Mouse (Mus musculus) MEL (cell line): ENCODE results near the gene Psmd5.

Experiments
- CHD1 ChIP-seq: IDR thresholded peaks from 2 replicates; pipeline ENCODE4 v1.6.1; 2012; ENCODE audit warnings: low read depth, mild to moderate bottlenecking, inconsistent platforms, low read length, improper control_type of control experiment
- CTCF ChIP-seq, 3 experiments: IDR thresholded peaks in 2 of 3; conservative IDR thresholded peaks in 1 of 3; 2 replicates each; pipeline ENCODE4 v1.5.1; 2011 to 2012; ENCODE audit warnings: low read length in 3 of 3, low read depth in 2 of 3, mild to moderate bottlenecking in 2 of 3, improper control_type of control experiment in 1 of 3, inconsistent platforms in 1 of 3, mixed read lengths in 1 of 3, moderate library complexity in 1 of 3; ENCODE audit not compliant: control insufficient read depth in 1 of 3, insufficient read depth in 1 of 3, poor library complexity in 1 of 3, severe bottlenecking in 1 of 3
- RCOR1 ChIP-seq: IDR thresholded peaks from 2 replicates; pipeline ENCODE4 v1.6.1; 2012; ENCODE audit warnings: low read depth, mild to moderate bottlenecking, inconsistent platforms, low read length, improper control_type of control experiment
- TCF12 ChIP-seq: IDR thresholded peaks from 2 replicates; pipeline ENCODE4 v1.6.1; 2014; ENCODE audit warnings: low read depth, mild to moderate bottlenecking, inconsistent platforms, low read length, improper control_type of control experiment, moderate library complexity
- ZC3H11A ChIP-seq: IDR thresholded peaks from 2 replicates; pipeline ENCODE4 v1.6.1; 2012; ENCODE audit warnings: low read depth, mild to moderate bottlenecking, inconsistent platforms, low read length, improper control_type of control experiment
- ZNF384 ChIP-seq: IDR thresholded peaks from 2 replicates; pipeline ENCODE4 v1.6.1; 2012; ENCODE audit warnings: low read depth, mild to moderate bottlenecking, inconsistent platforms, low read length, improper control_type of control experiment

DNA sequence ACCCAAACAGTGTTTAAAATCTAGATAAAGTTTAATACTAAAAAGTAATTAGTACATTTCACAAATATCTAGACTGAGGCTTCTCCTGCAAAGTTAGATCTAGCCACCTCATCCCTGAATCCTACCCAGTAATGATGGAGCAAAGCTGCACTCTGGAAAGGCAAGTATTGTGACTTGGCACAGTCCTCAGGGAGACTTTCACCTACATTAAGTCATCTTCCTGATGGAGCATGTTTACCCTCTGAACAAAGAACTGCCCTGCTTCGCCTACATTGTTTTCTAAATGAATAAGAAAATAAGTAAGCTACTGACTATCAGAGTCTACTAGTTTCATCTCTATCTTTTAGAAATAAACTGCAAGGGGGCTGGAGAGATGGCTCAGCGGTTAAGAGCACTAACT, 56.3 kb downstream of the Psmd5 start:
- no peak for TF ChIP-seq CHD1
- TF ChIP-seq TCF12, result no peak
- no peak for TF ChIP-seq ZNF384
- TF ChIP-seq CTCF (IDR thresholded peaks at IDR 0.05 in 2 of 3, conservative IDR thresholded peaks at IDR 0.05 in 1 of 3; ENCODE audit: control insufficient read depth in 1 of 3, insufficient read depth in 1 of 3, low read depth in 2 of 3, low read length in 3 of 3, poor library complexity in 1 of 3, severe bottlenecking in 1 of 3), result no peak
- no peak for TF ChIP-seq ZC3H11A
- no peak for TF ChIP-seq RCOR1
